Mouse (Mus musculus): Measurements from ENCODE around the gene Washc1. TPM values are rescaled to one million over a fixed set of nuclear protein-coding genes. Genes with fewer than 3 reads are reported as not detected.
"Not testable (repeated sequence)": the region's sequence is repeated elsewhere in the genome, so short reads cannot be mapped to it uniquely, and the experiment has no call there.

Washc1 gene
- polyA plus RNA-seq, 1 experiment from 2014 or later: 28.4 TPM

DNA sequence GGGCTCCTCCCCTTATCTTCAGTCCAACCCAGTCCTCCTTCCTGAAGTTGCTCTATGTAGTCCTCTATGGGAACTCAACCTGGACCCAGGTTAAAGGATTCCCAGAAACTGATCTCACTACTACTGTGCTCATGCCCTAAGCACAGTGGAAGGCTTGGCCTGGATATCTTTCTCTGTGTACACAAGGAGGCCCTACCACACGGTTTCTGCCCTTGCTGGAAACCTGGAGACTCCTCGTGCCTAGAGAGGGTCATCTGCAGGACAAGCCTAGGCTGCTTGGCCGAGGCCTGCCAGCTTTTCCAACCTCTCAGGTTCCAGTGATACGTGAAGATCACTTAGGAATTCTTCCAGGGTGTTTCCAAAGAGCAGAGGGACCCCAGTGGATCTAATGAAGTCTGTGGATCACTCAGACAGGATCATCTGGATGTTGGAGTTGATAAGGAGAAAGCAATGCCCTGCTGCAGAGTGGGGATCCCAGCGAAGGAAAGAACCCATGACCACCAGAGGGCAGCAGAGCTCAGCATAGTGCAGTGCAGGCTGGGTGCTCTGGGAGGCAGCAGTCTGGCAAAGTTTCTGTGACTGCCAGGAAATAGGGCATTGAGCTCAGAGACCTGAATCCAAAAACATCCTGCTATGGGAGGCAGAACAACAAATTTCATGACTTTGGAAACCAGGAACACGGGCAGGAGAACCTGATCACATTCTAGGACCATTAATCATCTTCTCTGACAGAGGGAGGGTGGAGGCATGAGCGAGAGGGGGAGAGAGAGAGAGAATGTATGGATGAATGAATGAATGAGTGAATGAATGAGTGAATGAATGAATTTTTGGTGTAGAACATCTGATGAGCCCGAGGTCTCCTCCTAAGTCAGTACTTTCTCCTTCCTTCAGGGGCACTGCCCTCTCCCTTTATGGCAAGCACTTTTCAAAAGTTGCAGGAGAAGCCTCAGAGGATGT is 41.6 kb downstream of the Washc1 start:
- H3K9me3 ChIP-seq (ENCODE audit: control insufficient read depth, low read length); H3K27me3 ChIP-seq (ENCODE audit: control insufficient read depth, insufficient read depth, low read length); H3K27ac ChIP-seq (replicated peaks in 1 of 2; ENCODE audit: control insufficient read depth in 1 of 2, insufficient read depth in 1 of 2, low read depth in 2 of 2, low read length in 2 of 2); H3K9ac ChIP-seq (ENCODE audit: low read length); H3K4me1 ChIP-seq (ENCODE audit: control insufficient read depth in 2 of 2, insufficient read depth in 2 of 2, low read length in 2 of 2); ATAC-seq (ENCODE audit: insufficient number of reproducible peaks, insufficient read depth, low FRiP score, low read depth); H3K4me3 ChIP-seq (ENCODE audit: control insufficient read depth in 1 of 2, insufficient read depth in 1 of 2, low read depth in 1 of 2, low read length in 2 of 2); H3K4me2 ChIP-seq (ENCODE audit: low read length): not testable (repeated sequence)
- WGBS: 73% methylated on average over 5 of the region's 8 CpGs
- H3K36me3 ChIP-seq (ENCODE audit: control insufficient read depth, insufficient read depth, low read length): peaks cover 43% of the 10 kb centered on the region

DNA sequence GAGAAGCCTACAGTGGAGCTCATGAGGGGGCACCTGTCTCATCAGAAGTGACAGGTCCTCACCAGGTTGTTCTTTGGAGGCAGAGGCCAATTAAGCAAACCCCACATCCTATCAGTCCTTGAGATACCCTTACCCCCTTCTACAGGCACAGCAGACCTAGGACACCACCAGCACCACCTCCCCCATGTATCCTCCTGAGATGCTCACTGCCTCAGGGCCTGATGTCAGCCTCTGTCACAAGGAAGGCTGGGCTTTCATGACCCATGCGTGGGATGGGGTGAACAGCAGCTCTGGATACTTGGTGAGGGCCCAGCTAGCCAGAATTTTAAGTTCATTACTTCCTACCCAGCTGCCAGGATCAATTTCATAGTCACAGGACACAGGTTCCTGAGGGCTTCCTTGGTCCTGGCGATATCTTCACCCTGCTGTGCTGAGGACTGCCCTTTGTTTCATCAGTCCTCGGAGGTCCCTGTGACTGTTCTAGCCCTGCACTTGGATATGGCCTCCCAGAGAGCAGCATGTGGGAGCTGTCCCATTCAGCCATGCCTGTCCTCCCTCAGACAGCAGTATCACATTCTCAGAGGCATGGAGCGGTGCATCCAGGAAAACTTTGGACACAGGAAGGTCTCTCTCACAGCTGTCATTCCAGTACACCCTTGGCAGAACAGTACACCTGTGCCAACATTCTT is 42.5 kb downstream of the Washc1 start:
- H3K4me3 ChIP-seq (ENCODE audit: control insufficient read depth in 1 of 2, insufficient read depth in 1 of 2, low read depth in 1 of 2, low read length in 2 of 2); H3K27me3 ChIP-seq (ENCODE audit: control insufficient read depth, insufficient read depth, low read length); H3K27ac ChIP-seq (replicated peaks in 1 of 2; ENCODE audit: control insufficient read depth in 1 of 2, insufficient read depth in 1 of 2, low read depth in 2 of 2, low read length in 2 of 2); H3K9me3 ChIP-seq (ENCODE audit: control insufficient read depth, low read length); ATAC-seq (ENCODE audit: insufficient number of reproducible peaks, insufficient read depth, low FRiP score, low read depth); H3K4me2 ChIP-seq (ENCODE audit: low read length); H3K9ac ChIP-seq (ENCODE audit: low read length); H3K4me1 ChIP-seq (ENCODE audit: control insufficient read depth in 2 of 2, insufficient read depth in 2 of 2, low read length in 2 of 2): not testable (repeated sequence)
- WGBS: 88% methylated on average over 4 of the region's 4 CpGs
- H3K36me3 ChIP-seq (ENCODE audit: control insufficient read depth, insufficient read depth, low read length): peaks cover 34% of the 10 kb centered on the region

DNA sequence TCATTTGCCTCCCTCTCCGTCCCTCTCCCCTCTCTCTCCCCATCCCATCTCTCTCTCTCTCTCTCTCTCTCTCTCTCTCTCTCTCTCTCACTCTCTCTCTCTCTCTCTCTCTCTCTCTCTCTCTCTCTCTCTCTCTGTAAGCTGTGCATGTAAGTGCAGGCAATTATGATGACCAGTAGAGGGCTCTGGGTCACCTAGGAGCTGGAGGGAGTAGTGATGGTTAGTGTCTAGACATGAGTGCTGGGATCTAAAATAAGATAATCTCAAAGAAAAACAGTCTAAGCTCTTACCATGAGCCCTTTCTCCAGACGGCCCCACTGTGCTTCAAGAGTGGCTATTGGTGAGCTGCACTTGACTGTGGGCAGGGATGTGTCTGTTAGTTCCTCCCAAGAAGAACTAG is 43.5 kb downstream of the Washc1 start:
- Histone ChIP-seq H3K4me3 (ENCODE audit: control insufficient read depth in 1 of 2, insufficient read depth in 1 of 2, low read depth in 1 of 2, low read length in 2 of 2) (no peak overlapping the region), H3K4me2 (ENCODE audit: low read length) (no peak overlapping the region), H3K4me1 (ENCODE audit: control insufficient read depth in 2 of 2, insufficient read depth in 2 of 2, low read length in 2 of 2) (no peaks in the 10 kb centered on the region), H3K9me3 (ENCODE audit: control insufficient read depth, low read length) (no peaks in the 10 kb centered on the region), H3K9ac (ENCODE audit: low read length) (no peak overlapping the region), H3K27me3 (ENCODE audit: control insufficient read depth, insufficient read depth, low read length) (no peaks in the 10 kb centered on the region), H3K36me3 (ENCODE audit: control insufficient read depth, insufficient read depth, low read length) (peaks cover 24% of the 10 kb centered on the region), H3K27ac (replicated peaks in 1 of 2; ENCODE audit: control insufficient read depth in 1 of 2, insufficient read depth in 1 of 2, low read depth in 2 of 2, low read length in 2 of 2) (no peak overlapping the region)
- no peak for ATAC-seq (ENCODE audit: insufficient number of reproducible peaks, insufficient read depth, low FRiP score, low read depth)
- 58% methylated on average over 2 of the region's 2 CpGs for WGBS

DNA sequence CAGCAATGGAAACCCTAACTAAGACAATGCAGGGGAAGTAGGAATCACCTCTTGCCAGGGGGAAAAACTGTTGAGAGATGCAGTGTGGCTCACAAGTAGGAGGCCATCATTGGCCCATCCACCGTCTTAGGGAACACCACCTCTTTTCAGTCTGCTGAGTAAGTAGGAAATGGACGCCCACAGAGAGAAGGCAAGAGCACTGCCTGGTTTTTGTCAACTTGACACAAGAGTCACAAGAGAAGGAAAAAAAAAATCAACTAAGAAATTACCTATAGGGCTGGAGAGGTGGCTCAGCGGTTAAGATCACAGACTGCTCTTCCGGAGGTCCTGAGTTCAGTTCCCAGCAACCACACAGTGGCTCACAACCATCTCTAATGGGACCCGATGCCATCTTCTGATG is 46.9 kb downstream of the Washc1 start:
- H3K36me3 ChIP-seq (ENCODE audit: control insufficient read depth, insufficient read depth, low read length): no peaks in the 10 kb centered on the region
- H3K9ac ChIP-seq (ENCODE audit: low read length): no peak overlapping the region
- H3K4me1 ChIP-seq (ENCODE audit: control insufficient read depth in 2 of 2, insufficient read depth in 2 of 2, low read length in 2 of 2): no peaks in the 10 kb centered on the region
- H3K9me3 ChIP-seq (ENCODE audit: control insufficient read depth, low read length): 0 out of 2 replicates have a peak, but pooled peaks cover 5% of the 10 kb centered on the region
- H3K27me3 ChIP-seq (ENCODE audit: control insufficient read depth, insufficient read depth, low read length): no peaks in the 10 kb centered on the region
- no peak overlapping the region for H3K4me2 ChIP-seq (ENCODE audit: low read length)
- no peak overlapping the region for H3K27ac ChIP-seq (replicated peaks in 1 of 2; ENCODE audit: control insufficient read depth in 1 of 2, insufficient read depth in 1 of 2, low read depth in 2 of 2, low read length in 2 of 2)
- ATAC-seq (ENCODE audit: insufficient number of reproducible peaks, insufficient read depth, low FRiP score, low read depth): no peak
- H3K4me3 ChIP-seq (ENCODE audit: control insufficient read depth in 1 of 2, insufficient read depth in 1 of 2, low read depth in 1 of 2, low read length in 2 of 2): no peak overlapping the region
- 83% methylated on average over 5 of the region's 5 CpGs for WGBS

DNA sequence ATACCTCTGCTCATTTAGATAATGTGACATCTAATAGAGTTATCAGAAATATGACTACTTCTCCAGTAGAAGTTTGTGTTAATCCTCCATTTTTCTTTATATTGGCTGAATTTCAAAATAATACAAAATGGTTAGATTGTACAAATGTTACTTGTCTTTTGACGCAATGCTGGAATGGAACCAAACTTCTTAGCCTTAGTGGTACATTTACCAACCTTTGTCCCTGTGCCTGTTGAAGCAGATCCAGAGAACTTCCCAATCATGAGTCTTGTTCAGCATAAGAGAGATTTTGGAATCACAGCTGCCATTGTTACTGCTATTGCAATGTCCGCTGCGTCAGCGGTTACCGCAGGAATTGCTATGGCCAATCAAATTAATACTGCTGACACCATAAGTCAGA is 55.8 kb downstream of the Washc1 start:
- not testable (repeated sequence) for H3K27ac ChIP-seq (replicated peaks in 1 of 2; ENCODE audit: control insufficient read depth in 1 of 2, insufficient read depth in 1 of 2, low read depth in 2 of 2, low read length in 2 of 2); H3K27me3 ChIP-seq (ENCODE audit: control insufficient read depth, insufficient read depth, low read length); H3K4me3 ChIP-seq (ENCODE audit: control insufficient read depth in 1 of 2, insufficient read depth in 1 of 2, low read depth in 1 of 2, low read length in 2 of 2); H3K36me3 ChIP-seq (ENCODE audit: control insufficient read depth, insufficient read depth, low read length); H3K4me1 ChIP-seq (ENCODE audit: control insufficient read depth in 2 of 2, insufficient read depth in 2 of 2, low read length in 2 of 2); H3K9ac ChIP-seq (ENCODE audit: low read length); H3K9me3 ChIP-seq (ENCODE audit: control insufficient read depth, low read length); ATAC-seq (ENCODE audit: insufficient number of reproducible peaks, insufficient read depth, low FRiP score, low read depth); H3K4me2 ChIP-seq (ENCODE audit: low read length)
- WGBS: 93% methylated on average over 5 of the region's 5 CpGs

Other genes with a start within 250 kb of the Washc1 start
- gene Ralbp1, start 225.7 kb upstream of the Washc1 start, polyA plus RNA-seq (2014; fragmentation: Nextera tagmentation; extraction: Ambion mirVana): 42.8 and 49.4 TPM in 2 replicates
- 119 and 121 TPM in 2 replicates for gene Twsg1, start 160.3 kb upstream of the Washc1 start, polyA plus RNA-seq (2014; fragmentation: Nextera tagmentation; extraction: Ambion mirVana)
- gene Ankrd12, start 34.5 kb upstream of the Washc1 start, polyA plus RNA-seq (2014; fragmentation: Nextera tagmentation; extraction: Ambion mirVana): 18.4 and 22.0 TPM in 2 replicates
- gene Ndufv2, start 10.0 kb upstream of the Washc1 start, polyA plus RNA-seq (2014; fragmentation: Nextera tagmentation; extraction: Ambion mirVana): 713 and 726 TPM in 2 replicates
- 8.7 and 11.1 TPM in 2 replicates for gene Ddx11, start 12.0 kb downstream of the Washc1 start, polyA plus RNA-seq (2014; fragmentation: Nextera tagmentation; extraction: Ambion mirVana)